Mouse (Mus musculus) CH12.LX (cell line): ENCODE data around the gene LTO1. TPM values are rescaled to one million over a fixed set of nuclear protein-coding genes. Genes with fewer than 3 reads are reported as not detected.

ENCODE experiments used
- DNase-seq: peaks from one replicate; pipeline ENCODE4 v3.0.0-alpha.2; 2013; ENCODE audit errors: extremely low read depth
- H3K27ac ChIP-seq: 2 replicates; pipeline ENCODE4 v1.5.1; 2012; ENCODE audit warnings: low read depth, mild to moderate bottlenecking, control low read depth, moderate library complexity; ENCODE audit not compliant: insufficient read depth
- H3K27me3 ChIP-seq: replicated peaks from 2 replicates; pipeline ENCODE3; 2012; ENCODE audit warnings: inconsistent platforms
- H3K36me3 ChIP-seq, 2 experiments: replicated peaks in 1 of 2; 2 replicates each; pipeline versions ENCODE3 to v1.6.1; 2012; ENCODE audit warnings: inconsistent platforms in 1 of 2, low read length in 1 of 2, mild to moderate bottlenecking in 1 of 2, mixed read lengths in 1 of 2, moderate library complexity in 1 of 2; ENCODE audit not compliant: control insufficient read depth in 1 of 2, insufficient read depth in 1 of 2
- H3K4me1 ChIP-seq, 2 experiments: 2 replicates each; pipeline ENCODE4 v1.6.1; 2012; ENCODE audit warnings: inconsistent platforms in 1 of 2, moderate library complexity in 1 of 2; ENCODE audit not compliant: insufficient read depth in 2 of 2, control insufficient read depth in 1 of 2
- H3K4me2 ChIP-seq: 2 replicates; pipeline ENCODE4 v1.6.1; 2012; ENCODE audit warnings: low read depth, mild to moderate bottlenecking, control low read depth; ENCODE audit not compliant: poor library complexity, insufficient read depth, severe bottlenecking
- H3K4me3 ChIP-seq, 3 experiments: fragments of 150-350 bp in 1 of 3; sonication (generic) in 1 of 3; replicated peaks in 1 of 3; 2 replicates each; pipeline versions ENCODE3 to v1.5.1; 2011 to 2012; ENCODE audit warnings: low read depth in 2 of 3, low read length in 2 of 3, mild to moderate bottlenecking in 2 of 3, moderate library complexity in 2 of 3, control low read depth in 1 of 3, improper control_type of control experiment in 1 of 3, inconsistent platforms in 1 of 3, mixed read lengths in 1 of 3; ENCODE audit not compliant: poor library complexity in 1 of 3
- H3K79me2 ChIP-seq: replicated peaks from 2 replicates; pipeline ENCODE4 v1.6.1; 2012; ENCODE audit warnings: mild to moderate bottlenecking, moderate library complexity; ENCODE audit not compliant: control insufficient read depth, poor library complexity, insufficient read depth, severe bottlenecking; ENCODE audit errors: extremely low read depth
- H3K9ac ChIP-seq: 2 replicates; pipeline ENCODE4 v1.6.1; 2012; ENCODE audit warnings: low read depth, mild to moderate bottlenecking, control low read depth, moderate library complexity; ENCODE audit not compliant: insufficient read depth
- H3K9me3 ChIP-seq: replicated peaks from 2 replicates; pipeline ENCODE3; 2012; ENCODE audit warnings: low read length, inconsistent platforms, mixed read lengths
- CHD2 ChIP-seq: IDR thresholded peaks from 2 replicates; pipeline ENCODE4 v1.6.1; 2011; ENCODE audit warnings: low read length, improper control_type of control experiment
- E2F4 ChIP-seq: IDR thresholded peaks from 2 replicates; pipeline ENCODE4 v1.6.1; 2011; ENCODE audit warnings: low read depth, low read length, improper control_type of control experiment; ENCODE audit not compliant: insufficient replicate concordance
- ELF1 ChIP-seq: IDR thresholded peaks from 2 replicates; pipeline ENCODE4 v1.6.1; 2014; ENCODE audit warnings: low read depth, mild to moderate bottlenecking, inconsistent platforms, low read length, improper control_type of control experiment
- IRF4 ChIP-seq: IDR thresholded peaks from 2 replicates; pipeline ENCODE4 v1.6.1; 2014; ENCODE audit warnings: low read depth, mild to moderate bottlenecking, inconsistent platforms, low read length, improper control_type of control experiment
- JUND ChIP-seq: conservative IDR thresholded peaks from 2 replicates; pipeline ENCODE4 v1.6.1; 2011; ENCODE audit warnings: low read depth, low read length, improper control_type of control experiment
- MAFK ChIP-seq: IDR thresholded peaks from 2 replicates; pipeline ENCODE4 v1.6.1; 2011; ENCODE audit warnings: low read length, improper control_type of control experiment; ENCODE audit not compliant: insufficient replicate concordance
- MAX ChIP-seq: IDR thresholded peaks from 2 replicates; pipeline ENCODE4 v1.6.1; 2011; ENCODE audit warnings: low read length, improper control_type of control experiment
- MAZ ChIP-seq: IDR thresholded peaks from 2 replicates; pipeline ENCODE4 v1.6.1; 2012; ENCODE audit warnings: low read depth, mild to moderate bottlenecking, inconsistent platforms, low read length, improper control_type of control experiment, moderate library complexity
- MYC ChIP-seq: IDR thresholded peaks from 2 replicates; pipeline ENCODE4 v1.6.1; 2011; ENCODE audit warnings: low read depth, mild to moderate bottlenecking, improper control_type of control experiment, low read length
- NELFE ChIP-seq: IDR thresholded peaks from 2 replicates; pipeline ENCODE4 v1.6.1; 2011; ENCODE audit warnings: low read depth, low read length, improper control_type of control experiment
- PAX5 ChIP-seq: IDR thresholded peaks from 2 replicates; pipeline ENCODE4 v1.6.1; 2012; ENCODE audit warnings: low read length, inconsistent platforms, mixed read lengths
- RAD21 ChIP-seq: IDR thresholded peaks from 2 replicates; pipeline ENCODE4 v1.6.1; 2011; ENCODE audit warnings: low read depth, mild to moderate bottlenecking, low read length, improper control_type of control experiment, moderate library complexity
- RCOR1 ChIP-seq: conservative IDR thresholded peaks from 2 replicates; pipeline ENCODE4 v1.6.1; 2012; ENCODE audit warnings: low read depth, mild to moderate bottlenecking, inconsistent platforms, low read length, improper control_type of control experiment
- SIN3A ChIP-seq: IDR thresholded peaks from 2 replicates; pipeline ENCODE4 v1.6.1; 2012; ENCODE audit warnings: low read length, improper control_type of control experiment, inconsistent platforms
- UBTF ChIP-seq: IDR thresholded peaks from 2 replicates; pipeline ENCODE4 v1.6.1; 2012; ENCODE audit warnings: low read depth, mild to moderate bottlenecking, inconsistent platforms, low read length, improper control_type of control experiment, moderate library complexity
- USF1 ChIP-seq: IDR thresholded peaks from 2 replicates; pipeline ENCODE4 v1.6.1; 2014; ENCODE audit warnings: low read depth, mild to moderate bottlenecking, inconsistent platforms, low read length, improper control_type of control experiment
- USF2 ChIP-seq: conservative IDR thresholded peaks from 2 replicates; pipeline ENCODE4 v1.6.1; 2011; ENCODE audit warnings: low read depth, low read length, improper control_type of control experiment
- ZC3H11A ChIP-seq: IDR thresholded peaks from 2 replicates; pipeline ENCODE4 v1.6.1; 2012; ENCODE audit warnings: low read depth, mild to moderate bottlenecking, inconsistent platforms, low read length, improper control_type of control experiment
- ZKSCAN1 ChIP-seq: IDR thresholded peaks from 2 replicates; pipeline ENCODE4 v1.6.1; 2012; ENCODE audit warnings: low read depth, inconsistent platforms, low read length, improper control_type of control experiment, borderline replicate concordance
- ZMIZ1 ChIP-seq: IDR thresholded peaks from 2 replicates; pipeline ENCODE4 v1.6.1; 2012; ENCODE audit warnings: low read depth, mild to moderate bottlenecking, inconsistent platforms, low read length, improper control_type of control experiment
- ZNF384 ChIP-seq: IDR thresholded peaks from 2 replicates; pipeline ENCODE4 v1.6.1; 2012; ENCODE audit warnings: low read depth, low read length, improper control_type of control experiment, inconsistent platforms
- dilution Hi-C: fragments of 300-500 bp; cut with MboI; formaldehyde crosslinking; loops from 2 replicates; pipeline ENCODE4 v1.14.3; 2020; ENCODE audit warnings: low sequenced_read_pairs; ENCODE audit not compliant: extremely low pct_unique_long_range_greater_than_20kb, extremely low pct_ligation_motif_present
- in situ Hi-C: fragments of 300-500 bp; cut with MboI; formaldehyde crosslinking; loops from 3 replicates; pipeline ENCODE4 v1.14.3; 2019; ENCODE audit warnings: low sequenced_read_pairs, low pct_ligation_motif_present, low pct_unique_long_range_greater_than_20kb, mixed read lengths
- polyA plus RNA-seq: library from polyadenylated mRNA; unstranded; fragments of >175 nt; gene quantifications from 2 replicates; pipeline ENCODE4 v1.2.1, GENCODE M21; 2012; ENCODE audit warnings: low read depth; ENCODE audit not compliant: insufficient read length
- total RNA-seq, 2 experiments: library from RNA; depleted of rRNA; stranded (reverse); fragments of 300-350 nt in 1 of 2; fragments of >200 nt in 1 of 2; gene quantifications; 2 replicates each; pipeline ENCODE4 v1.2.3; 2012 to 2014

Gene LTO1
- total and polyA plus RNA-seq, 3 experiments: 4.0 to 10.7 (median 8.5) TPM

DNA sequence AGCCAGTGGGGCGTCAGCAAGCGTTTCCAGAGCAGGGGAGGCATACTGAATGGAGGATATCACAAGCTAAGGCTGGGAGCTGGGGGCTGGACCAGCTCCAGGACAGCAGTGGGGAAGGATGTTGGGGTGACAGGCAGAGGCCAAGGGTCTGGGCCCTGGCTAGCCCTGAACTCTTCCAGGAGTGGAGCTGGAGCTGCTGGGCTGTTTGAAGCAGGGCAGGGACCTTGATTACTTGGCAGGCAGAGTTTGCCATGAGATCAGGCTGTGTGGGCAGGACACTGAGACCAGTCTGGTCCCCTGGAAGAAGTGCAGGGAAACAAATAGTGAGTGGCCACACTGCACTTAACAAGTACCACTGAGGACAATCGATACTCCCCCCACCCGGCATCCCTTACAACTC is 40.7 kb upstream of the LTO1 start:
- no peaks in the 10 kb centered on the region for H3K79me2 ChIP-seq
- no peak overlapping the region for H3K4me2 ChIP-seq
- no peaks in the 10 kb centered on the region for H3K36me3 ChIP-seq
- dilution Hi-C loops: no loop called here
- no peak overlapping the region for H3K27ac ChIP-seq
- no peak overlapping the region for H3K9ac ChIP-seq
- in situ Hi-C loops: no loop called here
- DNase-seq: no peak
- no peak overlapping the region for H3K4me3 ChIP-seq
- H3K4me1 ChIP-seq: no peaks in the 10 kb centered on the region
- H3K9me3 ChIP-seq: no peaks in the 10 kb centered on the region
- TF ChIP-seq PAX5 (no peak), ZMIZ1 (no peak), RCOR1 (no peak), E2F4 (no peak), ZC3H11A (no peak), JUND (no peak), ZKSCAN1 (no peak), USF1 (no peak), MYC (no peak)
- TF ChIP-seq, all 38 proteins: peak for 0
- peaks cover 78% of the 10 kb centered on the region for H3K27me3 ChIP-seq

- Histone ChIP-seq H3K9ac (no peak overlapping the region), H3K27ac (no peak overlapping the region), H3K4me2 (no peak overlapping the region), H3K4me1 (no peaks in the 10 kb centered on the region), H3K36me3 (no peaks in the 10 kb centered on the region), H3K79me2 (no peaks in the 10 kb centered on the region), H3K9me3 (no peaks in the 10 kb centered on the region), H3K27me3 (peaks cover 79% of the 10 kb centered on the region), H3K4me3 (no peak overlapping the region)
- dilution Hi-C loops: no loop called here
- DNase-seq: no peak
- in situ Hi-C loops: no loop called here
- TF ChIP-seq MAZ (no peak), UBTF (no peak), MAFK (no peak), MAX (no peak), RAD21 (no peak), ELF1 (no peak), RCOR1 (no peak), USF1 (no peak), USF2 (no peak), IRF4 (no peak), ZNF384 (no peak), ZC3H11A (no peak), SIN3A (no peak), NELFE (no peak), CHD2 (no peak)
Measured at GRCm38 (mm10) chr7:144878401-144878800, 36.5 kb upstream of the LTO1 start.
